1 mouse cellular context compared by ENCODE assay signal in genomic region chr12:113026557-113026956, GRCm38 (mm10).
TF ChIP-seq lines count a peak whose summit lies in the region.

No protein-coding gene starts in this region.

TF ChIP-seq in MEL, 35 proteins besides CTCF, POLR2A, EP300 and RAD21:
- peak; percentile 47; the same call in 1 of the 2 replicates for TF ChIP-seq ELF1 (IDR thresholded peaks at IDR 0.05; ENCODE audit: low read depth, low read length)
- peak; percentile 14; the same call in 1 of the 2 replicates for TF ChIP-seq ZC3H11A (IDR thresholded peaks at IDR 0.05; ENCODE audit: low read depth, low read length)
- peak; percentile 52; the same call in 1 of the 2 replicates for TF ChIP-seq MYC (IDR thresholded peaks at IDR 0.05; ENCODE audit: low read depth, low read length)
- no peak for TF ChIP-seq TAL1 (IDR thresholded peaks at IDR 0.05; ENCODE audit: low read length)
- TF ChIP-seq CHD2 (IDR thresholded peaks at IDR 0.05; ENCODE audit: low read length), result no peak
- TF ChIP-seq SMC3 (IDR thresholded peaks at IDR 0.05; ENCODE audit: low read depth, low read length), result peak; percentile 59
